Mouse (Mus musculus) cerebellum, adult 2 months (tissue): ENCODE data around the gene Mospd3.

Experiments used
- CTCF ChIP-seq: fragments of 200-500 bp; IDR thresholded peaks from 2 replicates; pipeline ENCODE4 v1.5.1; 2011; ENCODE audit warnings: low read depth, mild to moderate bottlenecking, control low read depth, low read length, moderate library complexity, borderline replicate concordance; ENCODE audit not compliant: insufficient read depth
- POLR2A ChIP-seq: fragments of 200-500 bp; IDR thresholded peaks from 2 replicates; pipeline ENCODE4 v1.6.1; 2011; ENCODE audit warnings: low read length, control low read depth, borderline replicate concordance; ENCODE audit not compliant: insufficient read depth

DNA sequence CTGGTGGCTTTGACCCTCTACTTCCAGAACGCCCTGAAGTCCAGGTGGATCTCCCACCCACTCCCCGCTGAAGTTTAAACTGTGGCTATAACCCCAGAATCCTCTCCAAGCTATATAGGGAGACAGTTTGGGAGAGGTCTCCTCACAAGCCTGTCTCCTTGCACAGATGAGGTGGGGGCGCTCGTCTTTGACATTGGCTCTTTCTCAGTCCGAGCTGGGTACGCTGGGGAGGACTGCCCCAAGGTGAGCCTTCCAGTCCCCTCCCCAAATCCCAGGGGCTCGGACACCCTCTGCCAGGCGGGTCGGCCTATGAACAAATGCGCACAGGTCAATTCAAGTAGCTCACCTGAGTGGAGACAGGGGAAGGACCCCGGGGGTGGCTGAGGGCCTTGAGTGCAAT, 47.0 kb downstream of the Mospd3 start:
- TF ChIP-seq CTCF (no peak), POLR2A (no peak)
